Mouse (Mus musculus) ES-Bruce4 (cell line): ENCODE results near the gene Mut.

ENCODE experiments used
- CTCF ChIP-seq: IDR thresholded peaks from one replicate; pipeline ENCODE4 v1.8.1; 2011; ENCODE audit warnings: low read depth, low read length
- POLR2A ChIP-seq: IDR thresholded peaks from one replicate; pipeline ENCODE4 v1.8.1; 2011; ENCODE audit warnings: low read length; ENCODE audit not compliant: insufficient read depth

- no peak for TF ChIP-seq CTCF
- TF ChIP-seq POLR2A: no peak
Observed at GRCm38 (mm10) chr17:40903345-40903744, 31.1 kb upstream of the Mut start.
